Mouse (Mus musculus) midbrain, embryonic 11.5 days (tissue): ENCODE results near the gene Atp2c1. TPM values are rescaled to one million over a fixed set of nuclear protein-coding genes. Genes with fewer than 3 reads are reported as not detected.

ENCODE experiments used
- ATAC-seq: fragments of 200-750 bp; cut with Nextera tagmentation; 2 replicates; pipeline ENCODE4 v1.8.0; 2017; ENCODE audit warnings: moderate TSS enrichment, moderate library complexity; ENCODE audit not compliant: low FRiP score
- DNase-seq: peaks from one replicate; pipeline ENCODE4 v3.0.0; 2015; ENCODE audit warnings: low spot score; ENCODE audit errors: missing footprints
- H3K27ac ChIP-seq: fragments of 300-500 bp; sonication (generic); 2 replicates; pipeline ENCODE4 v1.5.1; 2014; ENCODE audit warnings: low read depth, low read length
- H3K27me3 ChIP-seq: fragments of 300-500 bp; sonication (generic); 2 replicates; pipeline ENCODE4 v1.6.1; 2014; ENCODE audit warnings: mild to moderate bottlenecking, low read length, moderate library complexity, mixed read lengths; ENCODE audit not compliant: control insufficient read depth, insufficient read depth
- H3K36me3 ChIP-seq: fragments of 300-500 bp; sonication (generic); 2 replicates; pipeline ENCODE4 v1.6.1; 2014; ENCODE audit warnings: mild to moderate bottlenecking, low read length, moderate library complexity, mixed read lengths; ENCODE audit not compliant: control insufficient read depth, insufficient read depth
- H3K4me1 ChIP-seq: fragments of 300-500 bp; sonication (generic); 2 replicates; pipeline ENCODE4 v1.6.1; 2014; ENCODE audit warnings: low read length; ENCODE audit not compliant: control insufficient read depth, insufficient read depth
- H3K4me2 ChIP-seq: fragments of 300-500 bp; sonication (generic); 2 replicates; pipeline ENCODE4 v1.6.1; 2014; ENCODE audit warnings: mild to moderate bottlenecking, moderate library complexity
- H3K4me3 ChIP-seq: fragments of 300-500 bp; sonication (generic); 2 replicates; pipeline ENCODE4 v1.5.1; 2014; ENCODE audit warnings: low read depth, low read length
- H3K9ac ChIP-seq: fragments of 300-500 bp; sonication (generic); 2 replicates; pipeline ENCODE4 v1.6.1; 2014; ENCODE audit warnings: low read length
- H3K9me3 ChIP-seq: fragments of 300-500 bp; sonication (generic); 2 replicates; pipeline ENCODE4 v1.6.1; 2016; ENCODE audit warnings: low read length; ENCODE audit not compliant: control insufficient read depth
- whole genome bisulfite sequencing: fragments of 180-500 bp; shearing (Covaris S2); extraction: QIAGEN DNeasy Blood & Tissue Kit; methylation state at CpG from one replicate; pipeline ENCODE4 v1.1.7; 2014; 5-methylcytosine and 5-hydroxymethylcytosine counted together
- polyA plus RNA-seq: library from polyadenylated mRNA; unstranded; fragments of >200 nt; fragmentation: Nextera tagmentation; extraction: Ambion mirVana; gene quantifications from 2 replicates; pipeline ENCODE4 v1.2.1, GENCODE M21; 2014

The Atp2c1 gene
- polyA plus RNA-seq, 1 experiment from 2014 or later = 71.0 TPM

DNA sequence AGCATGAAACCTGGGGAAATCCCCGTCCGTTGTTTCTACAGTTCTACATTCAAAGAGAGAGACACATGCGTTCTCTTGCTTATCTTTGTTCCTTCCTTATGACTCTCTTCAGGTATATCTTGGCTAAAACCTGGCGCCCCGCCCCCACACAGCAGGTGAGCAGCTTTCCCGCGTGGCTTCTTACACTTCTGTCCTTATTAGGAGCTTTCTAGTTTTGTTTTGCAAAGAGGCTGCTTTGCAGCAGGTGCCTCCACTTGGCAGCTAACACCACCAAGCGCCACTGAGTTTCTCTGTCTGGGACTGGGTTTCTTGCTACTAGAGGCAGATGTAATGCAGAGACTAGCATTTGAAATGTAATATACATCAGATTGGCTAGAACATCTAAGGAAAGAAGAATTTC lies 10.4 kb upstream of the Atp2c1 start:
- Histone ChIP-seq H3K9me3 (no peaks in the 10 kb centered on the region), H3K4me1 (no peaks in the 10 kb centered on the region), H3K27me3 (no peaks in the 10 kb centered on the region), H3K9ac (no peak overlapping the region), H3K36me3 (no peaks in the 10 kb centered on the region), H3K4me2 (no peak overlapping the region), H3K4me3 (no peak overlapping the region), H3K27ac (no peak overlapping the region)
- DNase-seq (no peak), ATAC-seq (no peak)
- 30% methylated on average over 8 of the region's 8 CpGs for WGBS

DNA sequence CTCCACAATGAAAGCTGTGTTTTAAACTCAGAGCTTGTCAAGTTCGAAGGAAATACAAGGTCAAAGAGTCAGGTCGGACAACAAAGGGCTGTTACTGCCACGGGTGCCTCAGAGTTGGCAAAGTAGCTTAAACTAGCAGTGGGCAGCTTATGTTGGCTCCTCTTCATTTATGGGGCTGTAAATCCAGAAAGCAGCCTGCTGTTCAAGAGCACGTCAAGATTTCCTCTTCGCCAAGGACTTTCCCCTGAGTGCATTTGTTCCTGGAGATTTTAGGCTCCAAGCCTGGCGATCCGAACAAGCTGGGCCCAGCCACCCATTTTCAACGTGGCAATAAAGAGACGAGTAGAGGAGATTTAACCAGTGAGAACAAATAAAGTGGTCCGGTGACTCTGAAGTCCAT lies 9.8 kb upstream of the Atp2c1 start:
- WGBS = 59% methylated on average over 10 of the region's 10 CpGs
- Histone ChIP-seq H3K9ac (no peak overlapping the region), H3K27me3 (no peaks in the 10 kb centered on the region), H3K4me1 (no peaks in the 10 kb centered on the region), H3K9me3 (no peaks in the 10 kb centered on the region), H3K36me3 (no peaks in the 10 kb centered on the region), H3K27ac (no peak overlapping the region), H3K4me3 (no peak overlapping the region), H3K4me2 (no peak overlapping the region)
- ATAC-seq = no peak
- no peak for DNase-seq

DNA sequence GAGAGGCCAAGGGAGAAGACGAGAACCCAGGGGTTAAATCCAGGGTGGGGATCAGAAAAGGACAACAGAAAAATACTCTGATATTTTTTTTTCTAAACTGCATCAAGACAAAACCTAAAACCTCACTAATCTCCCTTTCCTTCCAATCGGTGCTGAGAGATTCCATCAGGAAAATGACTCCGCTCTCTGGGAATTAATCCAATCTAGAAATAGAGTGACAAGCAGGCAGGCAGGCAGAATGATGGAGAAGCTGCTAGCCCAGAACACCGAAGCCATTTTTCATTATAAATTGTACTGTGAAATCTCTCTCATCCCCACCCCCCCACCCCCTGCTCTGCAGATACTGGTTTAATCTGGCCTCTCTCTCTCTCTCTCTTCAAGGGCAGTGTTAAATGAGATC lies 1.8 kb downstream of the Atp2c1 start:
- no peaks in the 10 kb centered on the region for H3K27me3 ChIP-seq
- no peak for ATAC-seq
- H3K4me2 ChIP-seq = no peak overlapping the region
- H3K4me3 ChIP-seq = no peak overlapping the region
- 45% methylated on average over 4 of the region's 4 CpGs for WGBS
- DNase-seq = no peak
- no peaks in the 10 kb centered on the region for H3K9me3 ChIP-seq
- no peak overlapping the region for H3K27ac ChIP-seq
- H3K9ac ChIP-seq = no peak overlapping the region
- H3K36me3 ChIP-seq = no peaks in the 10 kb centered on the region
- peaks cover 3% of the 10 kb centered on the region for H3K4me1 ChIP-seq

DNA sequence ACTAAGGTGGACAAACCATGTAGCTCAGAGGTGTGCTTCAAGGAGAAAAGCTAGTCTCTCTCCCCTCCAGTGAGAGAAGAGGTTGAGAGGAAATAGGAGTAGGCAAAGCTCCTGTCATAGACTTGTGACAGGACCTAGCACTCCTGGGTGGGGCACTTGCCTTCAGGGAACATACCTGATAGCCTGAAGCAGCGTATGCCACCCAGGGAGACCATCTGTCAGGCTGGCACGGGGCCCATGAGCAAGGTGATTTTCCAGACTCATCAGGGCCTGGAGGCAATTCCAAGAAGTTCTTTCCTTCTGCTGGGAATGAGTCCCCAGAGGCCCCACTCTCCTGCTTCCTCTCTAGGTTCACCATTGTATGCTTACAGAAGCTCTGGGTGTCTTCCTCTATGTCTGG lies 4.1 kb downstream of the Atp2c1 start:
- DNase-seq = no peak
- peaks cover 5% of the 10 kb centered on the region for H3K4me1 ChIP-seq
- no peak overlapping the region for H3K9ac ChIP-seq
- no peak for ATAC-seq
- no peaks in the 10 kb centered on the region for H3K27me3 ChIP-seq
- no peak overlapping the region for H3K27ac ChIP-seq
- no peaks in the 10 kb centered on the region for H3K9me3 ChIP-seq
- no peaks in the 10 kb centered on the region for H3K36me3 ChIP-seq
- no peak overlapping the region for H3K4me3 ChIP-seq
- 69% methylated on average over 2 of the region's 2 CpGs for WGBS
- no peak overlapping the region for H3K4me2 ChIP-seq

DNA sequence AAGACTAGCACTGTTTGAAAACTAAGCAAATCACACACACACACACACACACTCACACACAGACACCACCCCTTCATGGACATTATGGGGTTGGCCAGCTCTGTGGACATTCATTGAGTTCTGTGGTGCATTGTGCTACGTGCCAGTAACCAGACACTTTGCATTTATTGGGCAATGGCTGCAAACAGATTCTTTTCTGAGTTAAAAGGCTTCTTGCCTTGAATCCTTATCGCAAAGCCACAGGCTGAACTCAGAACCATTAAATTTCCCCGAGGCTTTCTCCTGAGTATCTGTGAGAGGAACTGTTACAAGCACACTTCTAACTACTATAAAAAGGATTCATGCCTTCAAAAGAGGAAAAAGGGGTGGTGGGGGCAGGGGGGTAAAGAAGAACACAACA lies 5.1 kb downstream of the Atp2c1 start:
- Histone ChIP-seq H3K4me3 (no peak overlapping the region), H3K27ac (no peak overlapping the region), H3K4me2 (no peak overlapping the region), H3K9me3 (no peaks in the 10 kb centered on the region), H3K4me1 (peaks cover 5% of the 10 kb centered on the region), H3K36me3 (no peaks in the 10 kb centered on the region), H3K27me3 (no peaks in the 10 kb centered on the region), H3K9ac (no peak overlapping the region)
- no peak for ATAC-seq
- 66% methylated on average over 3 of the region's 3 CpGs for WGBS
- DNase-seq = no peak

DNA sequence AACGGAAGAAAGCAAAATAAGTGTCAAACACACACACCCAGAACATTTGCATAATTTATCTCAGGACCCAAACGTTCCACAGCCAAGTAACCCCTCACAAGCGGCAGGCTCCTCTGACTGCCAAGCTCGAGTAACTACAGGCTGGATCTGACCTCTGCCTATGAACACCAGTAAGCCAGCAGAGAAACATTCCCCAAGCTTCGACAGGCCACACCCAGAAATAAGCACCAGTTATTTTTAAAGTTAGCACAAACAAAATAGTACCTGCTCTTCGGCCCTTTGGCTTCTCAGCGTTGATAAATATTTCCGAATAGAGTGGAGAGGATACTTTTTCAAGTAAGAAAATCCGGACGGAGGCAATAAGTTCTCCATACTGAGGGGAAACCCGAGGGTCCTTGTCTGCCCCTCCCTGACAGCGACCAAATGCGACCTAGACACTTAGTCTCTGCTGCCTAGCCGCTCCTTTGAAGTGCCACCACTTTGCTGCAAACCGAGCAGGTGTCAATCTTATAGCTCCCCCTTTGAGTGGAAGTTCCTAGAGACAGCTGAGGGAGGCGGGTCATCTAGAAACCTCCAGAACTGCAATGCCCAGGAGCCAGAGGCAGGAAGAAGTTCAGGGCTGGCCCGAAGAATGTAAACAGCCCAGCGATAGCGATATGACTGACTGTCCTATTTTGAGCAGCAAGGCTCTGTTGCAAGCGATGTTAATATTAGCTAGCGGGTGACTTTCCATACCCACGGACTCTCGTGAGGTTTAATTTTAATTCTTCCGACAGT lies 6.2 kb downstream of the Atp2c1 start:
- H3K36me3 ChIP-seq = no peaks in the 10 kb centered on the region
- peaks cover 5% of the 10 kb centered on the region for H3K4me1 ChIP-seq
- no peaks in the 10 kb centered on the region for H3K27me3 ChIP-seq
- H3K27ac ChIP-seq = no peak overlapping the region
- H3K4me2 ChIP-seq = no peak overlapping the region
- WGBS = 65% methylated on average over 24 of the region's 24 CpGs
- no peak for DNase-seq
- no peak overlapping the region for H3K4me3 ChIP-seq
- H3K9ac ChIP-seq = no peak overlapping the region
- ATAC-seq = no peak
- H3K9me3 ChIP-seq = no peaks in the 10 kb centered on the region

DNA sequence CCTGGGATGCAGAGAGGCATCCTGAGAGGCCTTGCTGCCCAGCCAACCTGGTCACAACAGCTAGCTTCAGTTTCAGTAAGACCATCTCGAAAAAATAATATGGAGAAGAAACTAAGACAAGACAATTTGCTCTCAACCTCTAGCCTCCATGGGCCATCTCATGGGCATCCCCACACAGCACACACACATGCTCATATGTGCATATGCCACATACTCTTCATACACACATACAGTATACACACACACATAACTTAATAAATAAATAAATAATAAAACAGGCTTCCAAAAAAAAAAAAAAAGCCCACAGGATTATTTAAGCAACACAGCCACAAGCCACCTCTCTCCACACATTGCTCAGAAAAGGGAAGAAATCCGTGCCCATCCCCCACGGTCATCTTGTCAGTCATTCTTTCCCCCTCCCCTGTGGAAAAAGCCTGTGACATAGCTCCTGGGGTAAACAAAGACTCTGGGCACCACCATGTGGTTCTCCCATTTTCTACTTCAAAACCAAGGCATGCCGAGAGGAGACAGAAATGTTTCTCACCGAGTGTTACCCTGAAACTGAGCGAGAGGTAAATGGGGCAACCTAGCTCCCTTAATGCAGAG lies 7.7 kb downstream of the Atp2c1 start:
- Histone ChIP-seq H3K9ac (no peak overlapping the region), H3K4me3 (no peak overlapping the region), H3K9me3 (no peaks in the 10 kb centered on the region), H3K27ac (no peak overlapping the region), H3K27me3 (no peaks in the 10 kb centered on the region), H3K4me1 (peaks cover 2% of the 10 kb centered on the region), H3K36me3 (no peaks in the 10 kb centered on the region), H3K4me2 (no peak overlapping the region)
- DNase-seq (no peak), ATAC-seq (no peak)
- 57% methylated on average over 6 of the region's 6 CpGs for WGBS

DNA sequence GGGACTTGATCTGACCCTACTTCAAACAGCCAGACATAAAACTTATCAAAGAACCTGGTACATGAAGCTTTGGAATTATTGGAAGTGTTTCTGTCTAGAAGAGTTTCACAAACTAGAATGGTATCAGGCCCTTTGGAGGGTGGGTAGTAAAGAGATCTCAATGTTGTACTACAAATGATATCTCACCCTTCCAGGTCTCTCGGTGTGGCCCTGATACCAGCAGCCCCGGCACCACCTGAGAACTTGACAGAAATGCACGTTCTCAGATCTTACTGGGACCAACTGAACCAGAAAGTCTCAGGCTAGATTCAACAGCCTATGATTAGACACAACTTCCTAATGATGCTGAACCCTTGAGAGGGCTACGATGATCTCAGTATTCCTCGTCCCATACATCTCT lies 23.4 kb downstream of the Atp2c1 start:
- no peaks in the 10 kb centered on the region for H3K4me1 ChIP-seq
- DNase-seq (no peak), ATAC-seq (no peak)
- no peak overlapping the region for H3K27ac ChIP-seq
- no peaks in the 10 kb centered on the region for H3K27me3 ChIP-seq
- H3K9ac ChIP-seq = no peak overlapping the region
- H3K4me3 ChIP-seq = no peak overlapping the region
- no peaks in the 10 kb centered on the region for H3K9me3 ChIP-seq
- H3K36me3 ChIP-seq = no peaks in the 10 kb centered on the region
- H3K4me2 ChIP-seq = no peak overlapping the region
- 92% methylated on average over 5 of the region's 5 CpGs for WGBS

DNA sequence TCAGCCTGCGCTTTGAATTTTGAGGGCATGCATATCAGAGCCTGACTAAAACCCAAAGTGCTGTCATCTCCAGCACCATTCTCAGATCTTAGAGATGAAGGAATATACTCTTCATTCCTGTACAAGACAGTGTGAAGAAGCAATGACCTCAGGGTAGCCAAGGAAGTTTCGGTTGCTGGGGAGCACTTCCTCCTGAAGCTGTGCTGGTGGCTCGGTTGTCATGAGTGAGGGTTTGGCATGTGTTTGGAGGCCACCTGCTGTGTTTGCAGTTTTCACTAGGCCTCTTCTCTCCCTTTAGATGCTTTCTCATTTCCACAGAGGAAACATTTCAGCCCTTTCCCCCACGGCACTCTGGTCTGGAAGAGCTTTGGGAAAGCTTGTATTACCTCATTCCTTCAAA lies 24.7 kb downstream of the Atp2c1 start:
- Histone ChIP-seq H3K9me3 (no peaks in the 10 kb centered on the region), H3K27ac (no peak overlapping the region), H3K4me2 (no peak overlapping the region), H3K9ac (no peak overlapping the region), H3K4me1 (no peaks in the 10 kb centered on the region), H3K4me3 (no peak overlapping the region), H3K36me3 (no peaks in the 10 kb centered on the region), H3K27me3 (no peaks in the 10 kb centered on the region)
- DNase-seq = no peak
- ATAC-seq = no peak
- 45% methylated on average over 4 of the region's 4 CpGs for WGBS
